Mouse (Mus musculus): ENCODE measurements around the gene Marc1. TPM values are rescaled to one million over a fixed set of nuclear protein-coding genes. Genes with fewer than 3 reads are reported as not detected.

Gene Marc1
- polyA plus RNA-seq, 1 experiment from 2014 or later = not detected

DNA sequence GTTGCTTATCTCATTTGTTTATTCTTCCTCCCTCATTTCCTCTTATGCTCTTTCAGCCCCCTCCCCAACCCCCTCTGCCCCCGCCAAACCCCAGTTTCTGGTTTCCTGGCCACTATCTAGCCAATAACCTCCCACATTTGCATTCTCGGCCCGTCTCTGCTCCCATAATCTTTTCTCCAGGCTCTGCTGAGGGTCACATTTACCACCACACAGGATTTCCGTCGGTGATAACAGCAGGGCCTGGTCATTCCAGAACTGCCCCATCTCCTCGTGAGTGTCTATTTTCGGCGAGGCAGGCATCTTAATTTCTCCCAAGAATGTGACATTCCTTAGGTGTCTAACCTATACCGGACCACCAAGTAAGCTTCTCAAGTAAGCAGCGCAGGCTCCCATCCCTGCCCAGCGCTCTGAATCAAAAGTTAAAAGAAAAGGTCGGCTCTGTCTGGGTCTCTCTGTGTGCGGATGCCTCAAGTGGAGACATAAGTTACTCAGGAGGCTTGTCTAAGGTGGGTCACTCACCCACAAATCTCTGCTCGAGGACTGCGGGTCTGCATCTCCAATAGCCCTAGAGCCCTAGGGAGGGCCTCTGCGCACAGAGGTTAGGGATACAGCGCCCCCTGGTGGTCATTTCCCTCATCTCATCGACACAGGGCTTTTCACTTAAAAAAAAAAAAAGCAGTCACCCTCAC is 39.8 kb downstream of the Marc1 start:
- ChIA-PET CTCF (interaction anchor here (0.7 to 1.0 kb wide), 2 partner anchors 9 kb away, joined by 3 read pairs; no protein-coding TSS in a partner anchor), POLR2A (no interaction called here)
- H3K27me3 ChIP-seq = no peaks in the 10 kb centered on the region
- DNase-seq (ENCODE audit: low read depth, low spot score) = no peak
- in situ Hi-C loops (cut with MboI; ENCODE audit: low pct_unique_long_range_greater_than_20kb) = no loop called here
- ATAC-seq = no peak
- TF ChIP-seq CTCF (IDR thresholded peaks at IDR 0.05) = peak; percentile 75

DNA sequence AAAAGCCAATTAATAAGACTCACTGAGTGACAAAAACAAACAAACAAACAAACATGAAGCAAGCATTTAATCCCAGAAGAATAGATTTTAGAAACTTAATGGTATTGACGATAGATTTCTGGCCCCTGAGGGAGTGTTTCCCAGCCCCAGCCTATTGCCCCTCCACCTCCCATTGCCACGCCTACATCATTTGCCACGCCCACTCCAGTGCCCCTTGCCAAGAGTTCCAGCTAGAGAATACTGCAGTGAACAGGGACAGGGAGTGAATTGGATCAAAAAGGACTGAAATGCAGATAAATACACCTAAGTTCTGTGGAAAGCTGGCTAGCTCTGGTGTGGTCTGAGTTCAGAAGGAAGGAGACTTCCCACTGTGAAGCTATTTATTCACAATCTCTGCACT is 47.2 kb downstream of the Marc1 start:
- CTCF ChIA-PET = no interaction called here
- in situ Hi-C loops (cut with MboI; ENCODE audit: low pct_unique_long_range_greater_than_20kb) = no loop called here
- ATAC-seq = no peak

DNA sequence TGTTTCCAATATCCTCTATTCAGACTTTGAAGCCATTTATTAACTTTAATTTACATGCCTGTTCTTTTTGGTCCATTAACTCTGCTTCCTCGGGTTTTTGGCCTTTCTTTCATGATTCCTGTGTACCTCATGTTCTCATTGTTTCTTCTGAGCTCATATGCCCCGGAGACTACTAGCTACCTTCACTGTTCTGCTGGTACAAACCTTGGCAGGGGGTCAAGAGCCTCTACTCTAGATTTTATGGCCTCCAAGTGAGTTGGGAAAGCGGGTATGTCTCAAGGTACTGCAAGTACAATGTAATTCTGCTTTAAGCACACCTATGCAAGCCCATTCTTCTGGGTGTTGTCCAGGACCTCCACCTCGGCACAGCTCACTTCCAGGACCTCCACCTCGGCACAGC is 48.2 kb downstream of the Marc1 start:
- CTCF ChIA-PET = interaction anchor here (1.1 to 1.3 kb wide), 2 partner anchors 8 to 25 kb away, joined by 3 read pairs; no protein-coding TSS in a partner anchor
- POLR2A ChIA-PET = interaction anchor here (0.8 kb wide), 1 partner anchor 1387 kb away, joined by 4 read pairs; no protein-coding TSS in a partner anchor
- peaks cover 7% of the 10 kb centered on the region for H3K27me3 ChIP-seq
- TF ChIP-seq CTCF (IDR thresholded peaks at IDR 0.05) = no peak
- no peak for ATAC-seq
- in situ Hi-C loops (cut with MboI; ENCODE audit: low pct_unique_long_range_greater_than_20kb) = no loop called here
- DNase-seq (ENCODE audit: low read depth, low spot score) = no peak

More for the DNA sequence above, 47.2 kb downstream of the Marc1 start:
- no peak for TF ChIP-seq CTCF (IDR thresholded peaks at IDR 0.05)
- H3K27me3 ChIP-seq = peaks cover 7% of the 10 kb centered on the region
- POLR2A ChIA-PET = interaction anchor here (0.8 kb wide), 1 partner anchor 1388 kb away, joined by 4 read pairs; no protein-coding TSS in a partner anchor
- no peak for DNase-seq (ENCODE audit: low read depth, low spot score)

DNA sequence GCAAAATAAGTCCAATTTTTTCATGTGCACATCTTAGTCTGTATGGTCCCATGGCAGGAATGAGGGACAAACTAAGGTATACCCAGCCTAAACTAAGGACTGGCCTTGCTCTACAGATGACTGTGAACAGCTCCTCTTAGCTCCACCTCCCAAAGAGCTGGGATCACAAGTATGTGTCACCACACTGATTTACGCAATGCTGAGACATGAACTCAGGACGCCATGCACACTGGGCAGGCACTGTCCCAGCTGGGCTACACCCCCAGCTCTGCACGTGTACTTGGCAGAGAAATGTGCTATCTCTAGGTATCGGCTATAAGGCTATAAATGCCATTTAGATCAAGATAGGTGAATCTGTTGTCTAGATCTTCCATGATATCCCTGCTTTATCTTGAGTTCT is 49.1 kb downstream of the Marc1 start:
- DNase-seq (ENCODE audit: low read depth, low spot score) = no peak
- TF ChIP-seq CTCF (IDR thresholded peaks at IDR 0.05) = no peak

DNA sequence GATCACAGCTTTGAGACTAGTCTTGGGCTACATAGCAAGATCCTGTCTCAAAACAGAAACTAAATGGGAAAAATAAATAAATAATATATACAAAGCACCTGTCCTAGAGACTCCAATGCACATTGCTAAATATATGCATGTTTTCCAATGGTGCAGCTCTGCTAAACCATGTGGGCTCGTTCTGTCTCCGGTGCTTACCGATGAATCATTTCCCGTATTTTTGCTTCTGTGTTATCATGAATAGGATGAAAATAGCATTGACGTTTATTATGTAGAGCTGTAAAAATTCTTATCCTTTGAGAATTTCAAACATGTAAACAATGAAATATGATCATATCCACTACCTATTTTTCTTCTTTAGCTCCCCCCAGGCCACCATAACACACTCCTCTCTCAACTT is 58.4 kb downstream of the Marc1 start:
- ChIA-PET CTCF (no interaction called here), POLR2A (no interaction called here)
- H3K27me3 ChIP-seq = peaks cover 4% of the 10 kb centered on the region
- in situ Hi-C loops (cut with MboI; ENCODE audit: low pct_unique_long_range_greater_than_20kb) = no loop called here
- no peak for DNase-seq (ENCODE audit: low read depth, low spot score)
- ATAC-seq = no peak
- TF ChIP-seq CTCF (IDR thresholded peaks at IDR 0.05) = no peak

More for the DNA sequence above, 49.1 kb downstream of the Marc1 start:
- ChIA-PET POLR2A (no interaction called here), CTCF (interaction anchor here (1.3 kb wide), 1 partner anchor 9 kb away, joined by 3 read pairs; no protein-coding TSS in a partner anchor)
- peaks cover 7% of the 10 kb centered on the region for H3K27me3 ChIP-seq
- no peak for ATAC-seq
- in situ Hi-C loops (cut with MboI; ENCODE audit: low pct_unique_long_range_greater_than_20kb) = no loop called here

DNA sequence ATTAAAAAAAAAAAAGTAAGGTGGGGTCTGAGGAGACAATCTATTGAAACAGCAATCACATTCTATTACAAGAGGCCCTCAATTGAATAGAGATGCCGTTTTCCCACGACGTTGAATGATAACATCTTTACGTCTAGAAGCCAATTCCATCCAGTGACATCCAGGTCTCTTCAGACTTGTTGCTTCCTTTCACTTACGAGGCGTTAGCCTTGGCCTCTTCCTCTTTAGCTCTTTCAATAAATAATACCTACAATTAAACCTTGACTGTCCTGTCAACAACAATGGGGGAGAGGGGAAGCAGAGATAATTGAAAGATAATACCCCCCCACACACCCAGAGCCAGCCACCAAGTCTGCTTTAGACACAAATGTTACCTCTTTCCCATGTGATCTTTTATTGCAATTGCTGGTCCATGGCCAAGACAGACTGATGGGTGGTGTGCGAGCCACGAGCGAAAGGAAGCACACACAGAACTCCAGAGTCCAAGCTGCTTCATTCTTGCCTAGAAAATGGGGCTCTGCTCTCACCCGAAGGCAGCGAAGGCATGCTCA is 60.9 kb downstream of the Marc1 start:
- CTCF ChIA-PET = no interaction called here
- no peak for TF ChIP-seq CTCF (IDR thresholded peaks at IDR 0.05)
- POLR2A ChIA-PET = no interaction called here
- no peaks in the 10 kb centered on the region for H3K27me3 ChIP-seq
- in situ Hi-C loops (cut with MboI; ENCODE audit: low pct_unique_long_range_greater_than_20kb) = no loop called here
- no peak for ATAC-seq
- DNase-seq (ENCODE audit: low read depth, low spot score) = no peak

DNA sequence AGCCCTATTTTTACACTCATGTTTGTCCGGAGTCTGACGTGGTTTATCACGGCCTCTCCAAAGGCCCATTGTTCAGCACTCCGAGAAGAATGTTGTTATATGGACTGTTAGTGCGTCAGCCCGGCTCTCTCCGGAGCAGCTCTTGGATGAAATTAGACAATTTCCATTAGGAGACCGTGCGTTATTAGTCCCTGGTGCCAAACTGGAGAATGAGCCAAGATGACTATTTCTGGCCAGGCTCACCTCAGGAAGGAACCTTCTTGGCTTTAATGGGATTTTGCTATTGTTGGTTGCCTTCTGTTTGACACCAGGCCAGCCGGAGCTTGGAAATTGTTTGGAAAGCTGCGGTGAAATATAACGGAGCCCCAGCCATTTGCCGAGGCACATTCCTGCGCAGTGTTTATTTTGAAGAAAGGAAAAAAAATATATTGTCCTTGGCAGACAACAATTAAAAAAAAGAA is 62.4 kb downstream of the Marc1 start:
- CTCF ChIA-PET = no interaction called here
- no peaks in the 10 kb centered on the region for H3K27me3 ChIP-seq
- in situ Hi-C loops (cut with MboI; ENCODE audit: low pct_unique_long_range_greater_than_20kb) = loop anchor here (10.0 kb wide), 1 partner anchor 254 kb away; no protein-coding TSS in a partner anchor
- DNase-seq (ENCODE audit: low read depth, low spot score) = no peak
- ATAC-seq = no peak
- TF ChIP-seq CTCF (IDR thresholded peaks at IDR 0.05) = no peak
- POLR2A ChIA-PET = no interaction called here

DNA sequence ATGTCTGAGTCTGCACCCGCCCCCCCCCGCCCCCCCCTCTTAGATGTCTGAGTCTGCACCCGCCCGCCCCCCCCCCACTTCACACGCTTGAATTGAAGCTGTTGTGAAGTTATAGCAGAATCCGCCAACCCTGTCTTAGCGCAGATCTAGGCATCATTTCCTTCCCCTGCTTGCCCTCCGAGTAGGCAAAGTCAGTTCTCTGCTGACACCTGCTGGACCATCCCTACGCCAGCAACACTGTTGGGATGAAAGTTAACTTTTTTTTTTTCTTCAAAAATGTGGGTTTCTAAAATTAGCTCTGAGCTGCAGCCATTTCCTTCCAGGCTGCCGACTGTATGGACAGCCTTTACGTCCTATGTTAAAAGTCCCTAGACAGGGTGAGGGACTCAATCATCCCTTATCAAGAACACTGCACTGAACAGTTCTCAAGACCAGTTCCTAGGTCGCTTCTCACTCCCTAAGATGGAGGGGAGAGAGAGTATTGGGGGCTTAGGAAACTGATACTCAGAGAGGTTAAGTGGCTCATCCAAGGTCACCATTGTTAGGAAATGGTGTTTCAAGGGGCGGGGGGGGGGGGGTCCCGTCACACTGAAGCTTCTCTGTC is 73.1 kb downstream of the Marc1 start:
- no peak for DNase-seq (ENCODE audit: low read depth, low spot score)
- CTCF ChIA-PET = interaction anchor here (1.0 to 2.5 kb wide), 11 partner anchors 18 to 472 kb away, joined by 3 to 13 read pairs (median 4); no protein-coding TSS in a partner anchor
- in situ Hi-C loops (cut with MboI; ENCODE audit: low pct_unique_long_range_greater_than_20kb) = no loop called here
- no peaks in the 10 kb centered on the region for H3K27me3 ChIP-seq
- POLR2A ChIA-PET = interaction anchor here (0.7 kb wide), 2 partner anchors 291 to 472 kb away, joined by 3 read pairs; no protein-coding TSS in a partner anchor
- ATAC-seq = no peak
- no peak for TF ChIP-seq CTCF (IDR thresholded peaks at IDR 0.05)

DNA sequence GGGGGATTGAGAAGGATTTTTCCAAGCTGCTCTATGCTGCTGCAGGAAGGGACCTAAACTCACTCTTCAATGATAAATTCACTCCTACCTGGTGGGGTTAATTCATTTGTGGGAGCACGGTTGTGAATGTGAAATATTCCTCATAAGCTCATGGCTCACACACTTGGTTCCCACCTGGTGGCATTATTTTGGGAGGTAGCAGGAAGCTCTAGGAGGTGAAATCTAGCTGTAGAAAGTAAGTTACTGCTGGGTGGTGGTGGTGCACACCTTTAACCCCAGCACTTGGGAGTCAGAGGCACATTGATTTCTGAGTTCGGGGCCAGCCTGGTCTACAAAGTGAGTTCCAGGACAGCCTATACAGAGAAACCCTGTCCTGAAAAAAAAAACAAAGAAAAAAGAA is 73.9 kb downstream of the Marc1 start:
- CTCF ChIA-PET = interaction anchor here (1.2 to 2.5 kb wide), 11 partner anchors 23 to 473 kb away, joined by 3 to 13 read pairs (median 4); no protein-coding TSS in a partner anchor
- no peaks in the 10 kb centered on the region for H3K27me3 ChIP-seq

More for the DNA sequence above, 73.9 kb downstream of the Marc1 start:
- no peak for DNase-seq (ENCODE audit: low read depth, low spot score)
- in situ Hi-C loops (cut with MboI; ENCODE audit: low pct_unique_long_range_greater_than_20kb) = no loop called here
- no peak for ATAC-seq
- POLR2A ChIA-PET = interaction anchor here (0.7 kb wide), 1 partner anchor 471 kb away, joined by 3 read pairs; no protein-coding TSS in a partner anchor
- TF ChIP-seq CTCF (IDR thresholded peaks at IDR 0.05) = no peak

Other genes starting within 250 kb of the Marc1 start
- gene Hlx, start 78.7 kb downstream of the Marc1 start, polyA plus RNA-seq (2021) = 1.3 TPM
- 251 TPM for gene Marc2, start 35.1 kb upstream of the Marc1 start, polyA plus RNA-seq (2021)
- gene C130074G19Rik, start 71.9 kb upstream of the Marc1 start, polyA plus RNA-seq (2021) = 0.17 TPM
- gene Mark1, start 188.3 kb upstream of the Marc1 start, polyA plus RNA-seq (2021) = 8.4 TPM

Measured in Patski (cell line).